Mouse (Mus musculus) CH12.LX (cell line): ENCODE measurements at regions not wholly inside any gene's neighbourhood (a gene's known extent, or its start where the extent isn't known, plus 50 kb on each side); places are given as distances from the start of the nearest gene placed in this dataset.

Experiments used
- DNase-seq: peaks from one replicate; pipeline ENCODE4 v3.0.0-alpha.2; 2013; ENCODE audit errors: extremely low read depth
- H3K27ac ChIP-seq: 2 replicates; pipeline ENCODE4 v1.5.1; 2012; ENCODE audit warnings: low read depth, mild to moderate bottlenecking, control low read depth, moderate library complexity; ENCODE audit not compliant: insufficient read depth
- H3K27me3 ChIP-seq: replicated peaks from 2 replicates; pipeline ENCODE3; 2012; ENCODE audit warnings: inconsistent platforms
- H3K36me3 ChIP-seq, 2 experiments: replicated peaks in 1 of 2; 2 replicates each; pipeline versions ENCODE3 to v1.6.1; 2012; ENCODE audit warnings: inconsistent platforms in 1 of 2, low read length in 1 of 2, mild to moderate bottlenecking in 1 of 2, mixed read lengths in 1 of 2, moderate library complexity in 1 of 2; ENCODE audit not compliant: control insufficient read depth in 1 of 2, insufficient read depth in 1 of 2
- H3K4me1 ChIP-seq, 2 experiments: 2 replicates each; pipeline ENCODE4 v1.6.1; 2012; ENCODE audit warnings: inconsistent platforms in 1 of 2, moderate library complexity in 1 of 2; ENCODE audit not compliant: insufficient read depth in 2 of 2, control insufficient read depth in 1 of 2
- H3K4me2 ChIP-seq: 2 replicates; pipeline ENCODE4 v1.6.1; 2012; ENCODE audit warnings: low read depth, mild to moderate bottlenecking, control low read depth; ENCODE audit not compliant: poor library complexity, insufficient read depth, severe bottlenecking
- H3K4me3 ChIP-seq, 3 experiments: fragments of 150-350 bp in 1 of 3; sonication (generic) in 1 of 3; replicated peaks in 1 of 3; 2 replicates each; pipeline versions ENCODE3 to v1.5.1; 2011 to 2012; ENCODE audit warnings: low read depth in 2 of 3, low read length in 2 of 3, mild to moderate bottlenecking in 2 of 3, moderate library complexity in 2 of 3, control low read depth in 1 of 3, improper control_type of control experiment in 1 of 3, inconsistent platforms in 1 of 3, mixed read lengths in 1 of 3; ENCODE audit not compliant: poor library complexity in 1 of 3
- H3K79me2 ChIP-seq: replicated peaks from 2 replicates; pipeline ENCODE4 v1.6.1; 2012; ENCODE audit warnings: mild to moderate bottlenecking, moderate library complexity; ENCODE audit not compliant: control insufficient read depth, poor library complexity, insufficient read depth, severe bottlenecking; ENCODE audit errors: extremely low read depth
- H3K9ac ChIP-seq: 2 replicates; pipeline ENCODE4 v1.6.1; 2012; ENCODE audit warnings: low read depth, mild to moderate bottlenecking, control low read depth, moderate library complexity; ENCODE audit not compliant: insufficient read depth
- H3K9me3 ChIP-seq: replicated peaks from 2 replicates; pipeline ENCODE3; 2012; ENCODE audit warnings: low read length, inconsistent platforms, mixed read lengths
- CTCF ChIP-seq, 2 experiments: IDR thresholded peaks in 1 of 2; conservative IDR thresholded peaks in 1 of 2; 2 replicates each; pipeline ENCODE4 v1.5.1; 2011 to 2012; ENCODE audit warnings: low read depth in 2 of 2, low read length in 2 of 2, improper control_type of control experiment in 1 of 2, inconsistent platforms in 1 of 2, mild to moderate bottlenecking in 1 of 2, moderate library complexity in 1 of 2
- ELF1 ChIP-seq: IDR thresholded peaks from 2 replicates; pipeline ENCODE4 v1.6.1; 2014; ENCODE audit warnings: low read depth, mild to moderate bottlenecking, inconsistent platforms, low read length, improper control_type of control experiment
- EP300 ChIP-seq: IDR thresholded peaks from 2 replicates; pipeline ENCODE4 v1.6.1; 2011; ENCODE audit warnings: low read length, improper control_type of control experiment
- ETS1 ChIP-seq: conservative IDR thresholded peaks from 2 replicates; pipeline ENCODE4 v1.6.1; 2012; ENCODE audit warnings: low read depth, mild to moderate bottlenecking, inconsistent platforms, low read length, improper control_type of control experiment, moderate library complexity
- HCFC1 ChIP-seq: IDR thresholded peaks from 2 replicates; pipeline ENCODE4 v1.6.1; 2012; ENCODE audit warnings: low read depth, mild to moderate bottlenecking, inconsistent platforms, low read length, improper control_type of control experiment
- IRF4 ChIP-seq: IDR thresholded peaks from 2 replicates; pipeline ENCODE4 v1.6.1; 2014; ENCODE audit warnings: low read depth, mild to moderate bottlenecking, inconsistent platforms, low read length, improper control_type of control experiment
- JUN ChIP-seq: IDR thresholded peaks from 2 replicates; pipeline ENCODE4 v1.6.1; 2011; ENCODE audit warnings: low read depth, mild to moderate bottlenecking, low read length, improper control_type of control experiment, moderate library complexity; ENCODE audit not compliant: insufficient read depth
- MEF2A ChIP-seq: IDR thresholded peaks from 2 replicates; pipeline ENCODE4 v1.6.1; 2014; ENCODE audit warnings: low read depth, mild to moderate bottlenecking, inconsistent platforms, low read length, improper control_type of control experiment, borderline replicate concordance
- MYC ChIP-seq: IDR thresholded peaks from 2 replicates; pipeline ENCODE4 v1.6.1; 2011; ENCODE audit warnings: low read depth, mild to moderate bottlenecking, improper control_type of control experiment, low read length
- RAD21 ChIP-seq: IDR thresholded peaks from 2 replicates; pipeline ENCODE4 v1.6.1; 2011; ENCODE audit warnings: low read depth, mild to moderate bottlenecking, low read length, improper control_type of control experiment, moderate library complexity
- SMC3 ChIP-seq: IDR thresholded peaks from 2 replicates; pipeline ENCODE4 v1.6.1; 2011; ENCODE audit warnings: low read depth, low read length, improper control_type of control experiment
- TCF12 ChIP-seq: IDR thresholded peaks from 2 replicates; pipeline ENCODE4 v1.6.1; 2014; ENCODE audit warnings: low read depth, mild to moderate bottlenecking, inconsistent platforms, low read length, improper control_type of control experiment
- USF1 ChIP-seq: IDR thresholded peaks from 2 replicates; pipeline ENCODE4 v1.6.1; 2014; ENCODE audit warnings: low read depth, mild to moderate bottlenecking, inconsistent platforms, low read length, improper control_type of control experiment
- ZNF384 ChIP-seq: IDR thresholded peaks from 2 replicates; pipeline ENCODE4 v1.6.1; 2012; ENCODE audit warnings: low read depth, low read length, improper control_type of control experiment, inconsistent platforms
- dilution Hi-C: fragments of 300-500 bp; cut with MboI; formaldehyde crosslinking; loops from 2 replicates; pipeline ENCODE4 v1.14.3; 2020; ENCODE audit warnings: low sequenced_read_pairs; ENCODE audit not compliant: extremely low pct_unique_long_range_greater_than_20kb, extremely low pct_ligation_motif_present
- in situ Hi-C: fragments of 300-500 bp; cut with MboI; formaldehyde crosslinking; loops from 3 replicates; pipeline ENCODE4 v1.14.3; 2019; ENCODE audit warnings: low sequenced_read_pairs, low pct_ligation_motif_present, low pct_unique_long_range_greater_than_20kb, mixed read lengths

- dilution Hi-C loops, result no loop called here
- Histone ChIP-seq H3K4me2 (no peak overlapping the region), H3K27ac (no peak overlapping the region), H3K36me3 (no peaks in the 10 kb centered on the region), H3K4me3 (no peak overlapping the region), H3K9ac (no peak overlapping the region), H3K27me3 (no peaks in the 10 kb centered on the region), H3K9me3 (peaks cover 4% of the 10 kb centered on the region), H3K4me1 (peaks cover 15 to 45% of the 10 kb centered on the region in 2 experiments), H3K79me2 (no peaks in the 10 kb centered on the region)
- peak; percentile 36 to 61; a peak in 3 of 4 replicates for TF ChIP-seq CTCF (conservative IDR thresholded peaks at IDR 0.05 in 1 of 2, IDR thresholded peaks at IDR 0.05 in 1 of 2; ENCODE audit: low read depth in 2 of 2, low read length in 2 of 2)
- TF ChIP-seq RAD21, result peak; percentile 1; the same call in 1 of the 2 replicates
- no peak for TF ChIP-seq MEF2A
- in situ Hi-C loops, result no loop called here
- peak; percentile 79 for DNase-seq
Measured at GRCm38 (mm10) chr13:52281271-52281670, 249.8 kb downstream of the Diras2 start.

DNA sequence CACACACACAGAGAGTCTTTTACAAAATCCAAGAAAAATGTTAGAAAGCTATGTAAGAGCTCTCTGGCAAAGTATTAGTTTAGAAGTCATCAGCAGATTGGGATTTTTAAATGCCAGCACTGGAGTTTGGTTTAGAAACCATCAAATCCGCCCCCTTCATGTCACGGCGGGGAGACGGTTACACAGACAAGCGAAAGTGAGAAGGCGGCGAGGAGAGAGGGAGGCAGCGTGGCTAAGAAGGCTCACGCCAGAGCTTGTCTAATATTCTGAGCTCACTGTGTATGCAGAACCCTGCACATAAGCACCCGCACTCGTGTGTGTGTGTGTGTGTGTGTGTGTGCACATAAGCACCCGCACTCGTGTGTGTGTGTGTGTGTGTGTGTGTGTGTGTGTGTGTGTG is 248.6 kb downstream of the Diras2 start:
- Histone ChIP-seq H3K79me2 (no peaks in the 10 kb centered on the region), H3K4me3 (no peak overlapping the region), H3K27ac (no peak overlapping the region), H3K9me3 (peaks cover 4% of the 10 kb centered on the region), H3K4me1 (peaks cover 12 to 33% of the 10 kb centered on the region in 2 experiments), H3K4me2 (0 out of 2 replicates have a peak overlapping the region, but pooled peaks have one; percentile 1), H3K36me3 (no peaks in the 10 kb centered on the region), H3K27me3 (no peaks in the 10 kb centered on the region), H3K9ac (no peak overlapping the region)
- in situ Hi-C loops, result no loop called here
- TF ChIP-seq MYC (no peak), JUN (no peak), ETS1 (no peak), ZNF384 (no peak), IRF4 (no peak), HCFC1 (no peak), SMC3 (no peak)
- no peak for DNase-seq
- dilution Hi-C loops, result no loop called here

GRCm38 (mm10) chr13:52283456-52283855 is 247.6 kb downstream of the Diras2 start:
- Histone ChIP-seq H3K4me2 (no peak overlapping the region), H3K36me3 (no peaks in the 10 kb centered on the region), H3K27me3 (no peaks in the 10 kb centered on the region), H3K4me1 (peaks cover 12 to 29% of the 10 kb centered on the region in 2 experiments), H3K27ac (no peak overlapping the region), H3K9ac (no peak overlapping the region), H3K79me2 (no peaks in the 10 kb centered on the region), H3K4me3 (no peak overlapping the region), H3K9me3 (peaks cover 3% of the 10 kb centered on the region)
- DNase-seq, result no peak
- no peak for TF ChIP-seq ELF1
- TF ChIP-seq TCF12, result no peak
- no peak for TF ChIP-seq ETS1
- TF ChIP-seq USF1, result no peak
- no peak for TF ChIP-seq EP300
- dilution Hi-C loops, result no loop called here
- in situ Hi-C loops, result no loop called here
